Comparison of ENCODE assay signal across 8 mouse cellular contexts in the genomic region with DNA sequence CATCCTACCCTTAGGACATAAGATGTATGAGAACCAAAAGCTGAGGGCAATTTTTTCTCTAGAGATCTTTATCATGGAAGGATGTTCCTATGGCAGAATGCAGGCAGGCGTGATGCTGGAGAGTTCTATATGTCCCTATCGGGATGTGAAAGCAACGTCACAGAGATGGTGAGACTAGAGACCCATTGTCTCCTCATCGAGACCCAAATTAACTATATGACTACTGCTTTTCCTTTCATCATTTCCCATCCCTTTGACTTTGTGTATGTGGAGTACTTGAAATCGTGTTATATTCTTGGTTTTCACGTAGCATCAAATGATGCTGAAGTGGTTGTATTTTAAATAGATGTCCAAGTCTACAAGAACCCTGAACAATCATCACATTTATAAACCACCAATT. TPM values are rescaled to one million over a fixed set of nuclear protein-coding genes. Genes with fewer than 3 reads are reported as not detected.
DNase-seq lines count a peak whose midpoint lies in the region; ATAC-seq and TF ChIP-seq lines count a peak whose summit lies in the region.

A gene (minus strand): TSS at position 101 of the 400 bp plus-strand sequence.

- 75% methylated on average over 6 of the region's 6 CpGs for WGBS in lung, embryonic 15.5 days
- whole genome bisulfite sequencing in limb, embryonic 11.5 days, result 79% methylated on average over 6 of the region's 6 CpGs
- WGBS in stomach, embryonic 15.5 days, result 76% methylated on average over 6 of the region's 6 CpGs

- no peak for TF ChIP-seq CTCF in cortical plate, adult 2 months (IDR thresholded peaks at IDR 0.05; ENCODE audit: extremely low read depth, insufficient read depth, low read length)

- no peaks in the 10 kb centered on the region for H3K27me3 ChIP-seq in lung, embryonic 15.5 days
- H3K27me3 ChIP-seq in limb, embryonic 11.5 days (ENCODE audit: control insufficient read depth, insufficient read depth, low read length), result no peaks in the 10 kb centered on the region
- H3K27me3 ChIP-seq in stomach, embryonic 15.5 days (replicated peaks), result no peaks in the 10 kb centered on the region

- peaks cover 5% of the 10 kb centered on the region; the same call in 1 of the 2 replicates for H3K4me1 ChIP-seq in lung, embryonic 15.5 days
- no peaks in the 10 kb centered on the region for H3K4me1 ChIP-seq in cortical plate, adult 2 months (ENCODE audit: control insufficient read depth, insufficient read depth, low read length)
- no peaks in the 10 kb centered on the region for H3K4me1 ChIP-seq in limb, embryonic 11.5 days (ENCODE audit: control insufficient read depth, insufficient read depth, low read length)
- 0 out of 2 replicates have a peak, but pooled peaks cover 4% of the 10 kb centered on the region for H3K4me1 ChIP-seq in stomach, embryonic 15.5 days

- H3K9ac ChIP-seq in lung, embryonic 15.5 days, result peak within 1 kb of the TSS; percentile 56
- H3K9ac ChIP-seq in limb, embryonic 11.5 days (ENCODE audit: low read length), result peak within 1 kb of the TSS; percentile 68
- peak within 1 kb of the TSS; percentile 60 for H3K9ac ChIP-seq in stomach, embryonic 15.5 days

- H3K36me3 ChIP-seq in lung, embryonic 15.5 days, result no peaks in the 10 kb centered on the region
- H3K36me3 ChIP-seq in limb, embryonic 11.5 days (ENCODE audit: control insufficient read depth, insufficient read depth, low read length), result no peaks in the 10 kb centered on the region
- no peaks in the 10 kb centered on the region for H3K36me3 ChIP-seq in stomach, embryonic 15.5 days

- no peaks in the 10 kb centered on the region for H3K9me3 ChIP-seq in lung, embryonic 15.5 days
- no peaks in the 10 kb centered on the region for H3K9me3 ChIP-seq in limb, embryonic 11.5 days (ENCODE audit: control insufficient read depth, low read length)
- no peaks in the 10 kb centered on the region for H3K9me3 ChIP-seq in stomach, embryonic 15.5 days

- H3K4me3 ChIP-seq in lung, embryonic 15.5 days, result peak within 1 kb of the TSS; percentile 71
- peak within 1 kb of the TSS; percentile 51 for H3K4me3 ChIP-seq in cortical plate, adult 2 months (ENCODE audit: insufficient read depth, low read length)
- peak within 1 kb of the TSS; percentile 55 for H3K4me3 ChIP-seq in limb, embryonic 11.5 days (ENCODE audit: low read depth, low read length)
- peak within 1 kb of the TSS; percentile 73 for H3K4me3 ChIP-seq in stomach, embryonic 15.5 days (replicated peaks)

- H3K4me2 ChIP-seq in lung, embryonic 15.5 days, result peak within 1 kb of the TSS; percentile 93
- H3K4me2 ChIP-seq in limb, embryonic 11.5 days (ENCODE audit: low read depth, severe bottlenecking), result peak within 1 kb of the TSS; percentile 92
- H3K4me2 ChIP-seq in stomach, embryonic 15.5 days, result peak within 1 kb of the TSS; percentile 92

- peak within 1 kb of the TSS; percentile 56 for H3K27ac ChIP-seq in lung, embryonic 15.5 days
- no peak within 1 kb of the TSS for H3K27ac ChIP-seq in cortical plate, adult 2 months (ENCODE audit: insufficient read depth, low read length)
- H3K27ac ChIP-seq in limb, embryonic 11.5 days (replicated peaks; ENCODE audit: low read depth, low read length), result no peak within 1 kb of the TSS
- H3K27ac ChIP-seq in stomach, embryonic 15.5 days, result peak within 1 kb of the TSS; percentile 59

- TF ChIP-seq POLR2A in cortical plate, adult 2 months (IDR thresholded peaks at IDR 0.05; ENCODE audit: extremely low read depth, insufficient read depth, low read length), result no peak

- ATAC-seq in lung, embryonic 15.5 days (ENCODE audit: borderline replicate concordance, extremely low read depth, low FRiP score, low TSS enrichment), result no peak
- no peak for ATAC-seq in limb, embryonic 11.5 days (ENCODE audit: insufficient number of reproducible peaks, low FRiP score, low TSS enrichment, low read depth)
- no peak for ATAC-seq in stomach, embryonic 15.5 days (ENCODE audit: insufficient read depth, low FRiP score, low read depth)
- ATAC-seq in cerebellum, adult (ENCODE audit: insufficient number of reproducible peaks, low FRiP score, low TSS enrichment), result no peak

- no peak for DNase-seq in lung, adult 18-20 months
- DNase-seq in heart, postnatal 10 days, result no peak
- no peak for DNase-seq in limb, embryonic 11.5 days (ENCODE audit: low spot score)
- DNase-seq in cerebellum, postnatal 14 days, result no peak

- intact Hi-C loops in heart, postnatal 10 days (cut with DNase I), result loop anchor here (5.0 kb wide), 1 partner anchor 69 kb away; a partner anchor contains a TSS

RNA-seq across cellular contexts. Expression of the gene that starts here (rescaled TPM):
- 14.1 and 14.7 TPM in 2 replicates for polyA plus RNA-seq in lung, embryonic 15.5 days (2015; fragmentation: Nextera tagmentation; extraction: Ambion mirVana)
- polyA plus RNA-seq in cortical plate, adult 2 months (2012; rRNA removed), result 50.5 and 53.2 TPM in 2 replicates
- total RNA-seq in heart, postnatal 10 days (2021), result 10 to 100 TPM; 20.0 to 23.4 TPM
- 8.5 and 10.5 TPM in 2 replicates for polyA plus RNA-seq in limb, embryonic 11.5 days (2014; fragmentation: Nextera tagmentation; extraction: Ambion mirVana)
- polyA plus RNA-seq in stomach, embryonic 15.5 days (2015; fragmentation: Nextera tagmentation; extraction: Ambion mirVana), result 32.7 and 36.0 TPM in 2 replicates

Comparison
In these comparisons a context has a peak if more than half of its experiments do, and no peak if none do; other contexts are left out.
1. H3K27ac ChIP-seq: peak in lung, embryonic 15.5 days (single experiment) and stomach, embryonic 15.5 days (single experiment); none in cortical plate, adult 2 months (single experiment) and limb, embryonic 11.5 days (single experiment).
2. Peak in every context shown above with its lines, with median percentiles within 50 percentile points of each other: H3K4me2 ChIP-seq, H3K4me3 ChIP-seq and H3K9ac ChIP-seq.